In the genomic region with DNA sequence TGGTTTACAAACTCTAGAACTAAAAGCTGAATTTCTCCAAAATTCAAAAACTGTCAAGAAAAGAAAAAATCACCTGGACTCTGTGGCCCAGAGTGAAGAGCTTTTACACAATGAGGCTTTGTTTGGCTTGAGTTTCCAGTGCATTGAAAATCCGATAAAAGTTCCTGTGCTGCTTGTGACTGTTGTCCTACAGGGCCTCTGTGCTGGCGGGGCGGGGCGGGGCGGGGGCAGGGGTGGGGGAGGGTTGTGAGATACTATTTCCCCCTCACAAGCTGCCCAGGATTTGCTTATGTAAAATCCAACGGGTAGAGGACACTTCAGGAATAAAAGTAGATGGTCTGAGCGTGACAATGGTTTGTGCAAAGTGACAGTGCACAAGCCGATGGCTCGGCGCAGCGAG, we compare ENCODE assay signal across 10 mouse cellular contexts. TPM values are rescaled to one million over a fixed set of nuclear protein-coding genes. Genes with fewer than 3 reads are reported as not detected.
A peak's percentile ranks its signal among the peaks of the same experiment; 100 is the strongest.
DNase-seq lines count a peak whose midpoint lies in the region; ATAC-seq and TF ChIP-seq lines count a peak whose summit lies in the region.
"Had no signal": no experiment of that assay in that cellular context is flagged by ENCODE, and none has a peak within 500 bp of the region (broad histone marks: within the 10 kb centered on the region; RNA-seq: fewer than 3 reads in every experiment).

No protein-coding gene starts in this region.

- in situ Hi-C loops in CH12.LX (cut with MboI; ENCODE audit: low pct_ligation_motif_present, low pct_unique_long_range_greater_than_20kb, low sequenced_read_pairs), result no loop called here

- no peaks in the 10 kb centered on the region for H3K27me3 ChIP-seq in heart, embryonic 15.5 days
- H3K27me3 ChIP-seq in CH12.LX (replicated peaks), result no peaks in the 10 kb centered on the region
- no peaks in the 10 kb centered on the region for H3K27me3 ChIP-seq in liver, embryonic 12.5 days (replicated peaks)
- H3K27me3 ChIP-seq: megakaryocyte, embryonic 14.5 days had no signal

- dilution Hi-C loops in CH12.LX (cut with MboI; ENCODE audit: extremely low pct_ligation_motif_present, extremely low pct_unique_long_range_greater_than_20kb, low sequenced_read_pairs), result no loop called here

- TF ChIP-seq CTCF in CH12.LX (conservative IDR thresholded peaks at IDR 0.05 in 1 of 2, IDR thresholded peaks at IDR 0.05 in 1 of 2; ENCODE audit: low read depth in 2 of 2, low read length in 2 of 2), result no peak
- TF ChIP-seq CTCF in bone marrow macrophage, adult 2 months (IDR thresholded peaks at IDR 0.05; ENCODE audit: low read depth, low read length), result no peak

- no peak for TF ChIP-seq EP300 in CH12.LX (IDR thresholded peaks at IDR 0.05; ENCODE audit: low read length)

- peaks cover 4% of the 10 kb centered on the region; the same call in 1 of the 2 replicates for H3K4me1 ChIP-seq in heart, embryonic 15.5 days (replicated peaks)
- no peaks in the 10 kb centered on the region for H3K4me1 ChIP-seq in CH12.LX (ENCODE audit: control insufficient read depth in 1 of 2, insufficient read depth in 2 of 2)
- peaks cover 22% of the 10 kb centered on the region for H3K4me1 ChIP-seq in bone marrow macrophage, adult 2 months (ENCODE audit: control insufficient read depth, insufficient read depth, low read length)
- H3K4me1 ChIP-seq in liver, embryonic 12.5 days, result peaks cover 20% of the 10 kb centered on the region

- no peak for TF ChIP-seq RAD21 in CH12.LX (IDR thresholded peaks at IDR 0.05; ENCODE audit: low read depth, low read length)

- ATAC-seq in heart, embryonic 15.5 days (replicated peaks; ENCODE audit: insufficient number of reproducible peaks, insufficient read depth, low FRiP score, low read depth), result no peak
- peak; percentile 58 for ATAC-seq in liver, embryonic 12.5 days

- H3K36me3 ChIP-seq in heart, embryonic 15.5 days, result no peaks in the 10 kb centered on the region
- H3K36me3 ChIP-seq in CH12.LX (replicated peaks in 1 of 2; ENCODE audit: control insufficient read depth in 1 of 2, insufficient read depth in 1 of 2, low read length in 1 of 2), result no peaks in the 10 kb centered on the region
- H3K36me3 ChIP-seq in liver, embryonic 12.5 days, result no peaks in the 10 kb centered on the region

- 33% methylated on average over 11 of the region's 11 CpGs for WGBS in heart, embryonic 15.5 days
- WGBS in liver, embryonic 12.5 days (ENCODE audit: insufficient replicate concordance), result 35% methylated on average over 11 of the region's 11 CpGs

- peak overlapping the region; percentile 33; the same call in 1 of the 2 replicates for H3K4me2 ChIP-seq in heart, embryonic 15.5 days
- H3K4me2 ChIP-seq in CH12.LX (ENCODE audit: insufficient read depth, low read depth, poor library complexity, severe bottlenecking), result peak overlapping the region; percentile 43
- peak overlapping the region; percentile 49 for H3K4me2 ChIP-seq in liver, embryonic 12.5 days

- no peak for TF ChIP-seq POLR2A in CH12.LX (IDR thresholded peaks at IDR 0.05; ENCODE audit: low read depth, low read length)
- no peak for TF ChIP-seq POLR2A in bone marrow macrophage, adult 2 months (IDR thresholded peaks at IDR 0.05; ENCODE audit: borderline replicate concordance, low read depth, low read length)

- no peak for DNase-seq in heart, adult 8-10 months (ENCODE audit: low spot score)
- DNase-seq in CH12.LX (ENCODE audit: extremely low read depth), result no peak
- DNase-seq in cerebellum, adult 9-10 months, result no peak
- DNase-seq in thymus, postnatal 10 days (ENCODE audit: low spot score in 2 of 2), result no peak
- DNase-seq: cerebellum, postnatal 14 days; retina, postnatal 1 day had no signal

- no peaks in the 10 kb centered on the region for H3K9me3 ChIP-seq in heart, embryonic 15.5 days (replicated peaks)
- no peaks in the 10 kb centered on the region for H3K9me3 ChIP-seq in CH12.LX (replicated peaks; ENCODE audit: low read length)
- H3K9me3 ChIP-seq in liver, embryonic 12.5 days (replicated peaks), result no peaks in the 10 kb centered on the region

- no peaks in the 10 kb centered on the region for H3K79me2 ChIP-seq in CH12.LX (replicated peaks; ENCODE audit: control insufficient read depth, extremely low read depth, insufficient read depth, poor library complexity, severe bottlenecking)

- no peak overlapping the region for H3K9ac ChIP-seq in heart, embryonic 15.5 days
- H3K9ac ChIP-seq in CH12.LX (ENCODE audit: insufficient read depth, low read depth), result no peak overlapping the region; the same call in 1 of the 2 replicates
- no peak overlapping the region for H3K9ac ChIP-seq in liver, embryonic 12.5 days

- H3K27ac ChIP-seq in heart, embryonic 15.5 days, result 0 out of 2 replicates have a peak overlapping the region, but pooled peaks have one; percentile 20
- no peak overlapping the region for H3K27ac ChIP-seq in CH12.LX (ENCODE audit: insufficient read depth, low read depth)
- peak overlapping the region; percentile 99 for H3K27ac ChIP-seq in bone marrow macrophage, adult 2 months (ENCODE audit: insufficient read depth, low read depth, low read length)
- H3K27ac ChIP-seq in liver, embryonic 12.5 days, result no peak overlapping the region

- no peak overlapping the region for H3K4me3 ChIP-seq in heart, embryonic 15.5 days
- no peak overlapping the region for H3K4me3 ChIP-seq in CH12.LX (replicated peaks in 1 of 3; ENCODE audit: low read depth in 2 of 3, low read length in 2 of 3, poor library complexity in 1 of 3)
- H3K4me3 ChIP-seq in bone marrow macrophage, adult 2 months (ENCODE audit: insufficient read depth, low read length), result peak overlapping the region; percentile 54
- H3K4me3 ChIP-seq in liver, embryonic 12.5 days, result no peak overlapping the region

TF ChIP-seq in CH12.LX, 34 proteins besides CTCF, POLR2A, EP300 and RAD21:
- no peak for TF ChIP-seq GABPA (IDR thresholded peaks at IDR 0.05; ENCODE audit: insufficient replicate concordance, low read depth, low read length)
TF ChIP-seq in CH12.LX: peak in this region for 0.

RNA-seq across cellular contexts. Expression of gene Pparg, which starts 16.2 kb away (rescaled TPM):
- polyA plus RNA-seq in heart, embryonic 15.5 days (2015; fragmentation: Nextera tagmentation; extraction: Ambion mirVana), result 2.5 and 3.7 TPM in 2 replicates
- total RNA-seq in heart, adult 8-10 months (2022), result 10 to 100 TPM in 3 of 4 experiments, 1 to 10 TPM in 1; 9.5 to 13.5 (median 12.3) TPM
- total RNA-seq in CH12.LX (2012; rRNA removed), result not detected in 2 replicates
- not detected in 2 replicates for total RNA-seq in CH12.LX (2014; rRNA removed)
- not detected in 2 replicates for polyA plus RNA-seq in CH12.LX (2012; ENCODE audit: insufficient read length, low read depth)
- 32.2 and 41.1 TPM in 2 replicates for polyA plus RNA-seq in bone marrow macrophage, adult 2 months (2012; ENCODE audit: insufficient read depth, insufficient read length, missing spikeins)
- 1.1 and 1.4 TPM in 2 replicates for polyA plus RNA-seq in liver, embryonic 12.5 days (2016; fragmentation: Nextera tagmentation; extraction: Ambion mirVana)

Comparison
In these comparisons a context has a peak if more than half of its experiments do, and no peak if none do; other contexts are left out.
1. H3K27ac ChIP-seq: peak in heart, embryonic 15.5 days (single experiment) and bone marrow macrophage, adult 2 months (single experiment); none in CH12.LX (single experiment) and liver, embryonic 12.5 days (single experiment).
2. Peak in every context shown above with its lines, with median percentiles within 50 percentile points of each other: H3K4me2 ChIP-seq.